Mouse (Mus musculus) limb, embryonic 14.5 days (tissue): Measurements from ENCODE around the gene Edil3. TPM values are rescaled to one million over a fixed set of nuclear protein-coding genes. Genes with fewer than 3 reads are reported as not detected.

Experiments
- ATAC-seq: fragments of 200-750 bp; cut with Nextera tagmentation; 2 replicates; pipeline ENCODE4 v1.8.0; 2017; ENCODE audit warnings: low read depth, moderate number of reproducible peaks, moderate TSS enrichment; ENCODE audit not compliant: low FRiP score
- DNase-seq: peaks from one replicate; pipeline ENCODE4 v3.0.0-alpha.2; 2015; ENCODE audit warnings: low spot score
- H3K27ac ChIP-seq: fragments of 300-500 bp; sonication (generic); replicated peaks from 2 replicates; pipeline ENCODE4 v1.5.1; 2014; ENCODE audit warnings: low read depth, mild to moderate bottlenecking, low read length, moderate library complexity, mixed read lengths
- H3K27me3 ChIP-seq: fragments of 300-500 bp; sonication (generic); 2 replicates; pipeline ENCODE4 v1.6.1; 2014; ENCODE audit warnings: low read length, mixed read lengths; ENCODE audit not compliant: control insufficient read depth, insufficient read depth
- H3K36me3 ChIP-seq: fragments of 300-500 bp; sonication (generic); 2 replicates; pipeline ENCODE4 v1.6.1; 2014; ENCODE audit warnings: mild to moderate bottlenecking, low read length, moderate library complexity, mixed read lengths; ENCODE audit not compliant: control insufficient read depth, insufficient read depth
- H3K4me1 ChIP-seq: fragments of 300-500 bp; sonication (generic); 2 replicates; pipeline ENCODE4 v1.6.1; 2014; ENCODE audit warnings: antibody characterized with exemption, low read length, mixed read lengths; ENCODE audit not compliant: control insufficient read depth, insufficient read depth
- H3K4me2 ChIP-seq: fragments of 300-500 bp; sonication (generic); replicated peaks from 2 replicates; pipeline ENCODE4 v1.6.1; 2014; ENCODE audit warnings: low read depth, mild to moderate bottlenecking, low read length, moderate library complexity; ENCODE audit not compliant: severe bottlenecking
- H3K4me3 ChIP-seq: fragments of 300-500 bp; sonication (generic); replicated peaks from 2 replicates; pipeline ENCODE4 v1.5.1; 2014; ENCODE audit warnings: low read length
- H3K9ac ChIP-seq: fragments of 300-500 bp; sonication (generic); 2 replicates; pipeline ENCODE4 v1.6.1; 2014; ENCODE audit warnings: mild to moderate bottlenecking, low read depth, low read length, moderate library complexity; ENCODE audit not compliant: severe bottlenecking
- H3K9me3 ChIP-seq: fragments of 300-500 bp; sonication (generic); 2 replicates; pipeline ENCODE4 v1.6.1; 2016; ENCODE audit warnings: low read length; ENCODE audit not compliant: control insufficient read depth
- POLR2A ChIP-seq: fragments of 200-500 bp; IDR thresholded peaks from 2 replicates; pipeline ENCODE4 v1.8.0; 2012; ENCODE audit warnings: inconsistent platforms, mild to moderate bottlenecking, moderate library complexity, borderline replicate concordance; ENCODE audit not compliant: insufficient read depth, insufficient read length; ENCODE audit errors: extremely low read depth
- WGBS: fragments of 180-500 bp; shearing (Covaris S2); extraction: QIAGEN DNeasy Blood & Tissue Kit; methylation state at CpG from one replicate; pipeline ENCODE4 v1.1.7; 2014; 5-methylcytosine and 5-hydroxymethylcytosine counted together
- polyA plus RNA-seq, 2 experiments: library from polyadenylated mRNA; depleted of rRNA in 1 of 2; stranded (reverse) in 1 of 2; unstranded in 1 of 2; fragments of >200 nt; fragmentation: Nextera tagmentation in 1 of 2; extraction: Ambion mirVana in 1 of 2; gene quantifications; 2 replicates each; pipeline versions ENCODE4 v1.2.1 to v1.2.3; 2012 to 2014

Edil3 gene
- polyA plus RNA-seq, 2 experiments, result 7.8 to 11.2 TPM

DNA sequence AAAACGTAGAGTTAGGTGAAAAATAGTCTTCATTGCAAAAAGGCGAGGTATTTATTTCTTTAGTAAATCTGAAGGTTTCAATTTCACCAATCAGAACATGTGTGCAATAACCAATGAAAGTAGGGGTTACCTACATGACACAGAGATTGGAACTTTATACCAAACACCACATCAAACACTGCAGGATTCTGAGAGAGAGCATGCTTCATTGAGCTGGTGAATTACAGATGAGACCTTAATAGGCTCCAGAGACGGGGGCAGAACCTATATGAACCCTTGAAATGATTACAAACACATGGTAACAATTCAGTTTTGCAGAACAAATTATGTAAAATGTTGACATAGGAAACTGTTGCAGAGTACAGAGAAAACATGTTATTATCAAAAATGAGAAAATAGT lies 69.5 kb downstream of the Edil3 start:
- Histone ChIP-seq H3K4me1 (no peaks in the 10 kb centered on the region), H3K36me3 (no peaks in the 10 kb centered on the region), H3K4me3 (no peak overlapping the region), H3K9ac (no peak overlapping the region), H3K9me3 (no peaks in the 10 kb centered on the region), H3K27ac (no peak overlapping the region), H3K4me2 (no peak overlapping the region), H3K27me3 (no peaks in the 10 kb centered on the region)
- WGBS, result 49% methylated on average over 3 of the region's 3 CpGs
- DNase-seq, result no peak
- no peak for ATAC-seq
- no peak for TF ChIP-seq POLR2A

DNA sequence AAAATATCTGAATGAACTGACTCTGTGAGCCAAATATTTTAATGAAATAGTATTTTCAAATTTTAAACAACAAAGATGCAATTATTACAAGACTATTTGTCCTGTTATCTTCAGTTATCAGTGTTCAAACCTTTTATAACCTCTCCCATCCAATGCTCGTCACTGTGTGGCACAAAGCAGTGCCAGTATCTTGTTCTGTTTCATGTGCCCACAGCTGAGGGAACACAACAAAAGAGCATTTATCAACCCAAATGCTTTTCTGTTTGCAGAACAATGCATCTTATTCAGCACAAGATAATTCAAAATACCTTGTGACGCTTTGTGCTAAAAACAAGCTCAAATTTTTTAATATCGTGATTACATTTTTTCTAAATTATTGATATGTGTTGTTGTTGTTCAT lies 78.8 kb downstream of the Edil3 start:
- TF ChIP-seq POLR2A, result no peak
- Histone ChIP-seq H3K4me3 (no peak overlapping the region), H3K9ac (no peak overlapping the region), H3K4me2 (no peak overlapping the region), H3K4me1 (no peaks in the 10 kb centered on the region), H3K27ac (no peak overlapping the region), H3K27me3 (no peaks in the 10 kb centered on the region), H3K36me3 (no peaks in the 10 kb centered on the region), H3K9me3 (no peaks in the 10 kb centered on the region)
- WGBS, result 92% methylated on average over 3 of the region's 3 CpGs
- no peak for ATAC-seq
- DNase-seq, result no peak

DNA sequence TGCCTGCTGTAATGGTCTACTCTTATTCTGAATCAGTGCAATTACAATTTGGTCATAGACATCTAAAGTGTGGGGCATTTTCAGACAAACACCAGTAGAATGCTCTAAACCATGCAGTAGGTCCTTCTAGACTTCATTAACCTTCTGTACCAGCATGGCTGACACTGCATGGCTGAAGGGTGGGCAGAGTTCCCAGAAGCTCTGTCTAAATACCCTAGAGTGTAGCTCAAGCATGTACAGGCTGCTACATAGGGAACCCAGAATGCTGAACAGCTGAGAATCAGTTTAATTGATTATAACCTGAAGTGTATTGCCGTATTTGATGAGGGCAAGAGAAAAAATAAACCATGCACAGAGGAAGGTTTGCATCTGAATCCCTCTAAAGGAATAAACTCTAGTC lies 86.1 kb downstream of the Edil3 start:
- H3K9ac ChIP-seq, result no peak overlapping the region
- H3K9me3 ChIP-seq, result no peaks in the 10 kb centered on the region
- ATAC-seq (no peak), DNase-seq (no peak)
- no peaks in the 10 kb centered on the region for H3K27me3 ChIP-seq
- H3K4me3 ChIP-seq, result no peak overlapping the region
- TF ChIP-seq POLR2A, result no peak
- H3K4me2 ChIP-seq, result no peak overlapping the region
- H3K4me1 ChIP-seq, result no peaks in the 10 kb centered on the region
- 87% methylated on average over 1 of the region's 1 CpGs for WGBS
- H3K27ac ChIP-seq, result no peak overlapping the region
- H3K36me3 ChIP-seq, result no peaks in the 10 kb centered on the region

DNA sequence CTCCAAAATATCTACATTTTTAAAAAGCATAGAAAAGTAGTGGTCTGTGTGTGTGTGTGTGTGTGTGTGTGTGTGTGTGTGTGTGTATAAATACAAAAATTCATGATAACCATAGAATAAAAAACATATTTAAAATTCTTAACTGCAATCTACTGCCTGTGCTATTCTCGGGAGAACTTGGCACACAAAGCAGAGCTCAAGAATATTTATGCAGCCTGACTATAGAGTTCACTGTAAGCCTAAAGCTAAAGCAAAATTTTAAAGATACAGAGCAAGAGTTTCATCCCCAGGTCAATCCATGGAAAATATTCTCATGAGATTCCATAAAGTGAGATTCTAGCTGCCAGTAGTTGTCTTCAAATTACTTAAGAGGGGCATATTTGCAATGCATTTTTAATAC lies 86.9 kb downstream of the Edil3 start:
- H3K9ac ChIP-seq, result no peak overlapping the region
- no peak for TF ChIP-seq POLR2A
- no peaks in the 10 kb centered on the region for H3K27me3 ChIP-seq
- ATAC-seq (no peak), DNase-seq (no peak)
- H3K4me3 ChIP-seq, result no peak overlapping the region
- no peaks in the 10 kb centered on the region for H3K4me1 ChIP-seq
- WGBS, result 73% methylated on average over 1 of the region's 1 CpGs
- H3K27ac ChIP-seq, result no peak overlapping the region
- no peak overlapping the region for H3K4me2 ChIP-seq
- H3K36me3 ChIP-seq, result no peaks in the 10 kb centered on the region
- H3K9me3 ChIP-seq, result no peaks in the 10 kb centered on the region

DNA sequence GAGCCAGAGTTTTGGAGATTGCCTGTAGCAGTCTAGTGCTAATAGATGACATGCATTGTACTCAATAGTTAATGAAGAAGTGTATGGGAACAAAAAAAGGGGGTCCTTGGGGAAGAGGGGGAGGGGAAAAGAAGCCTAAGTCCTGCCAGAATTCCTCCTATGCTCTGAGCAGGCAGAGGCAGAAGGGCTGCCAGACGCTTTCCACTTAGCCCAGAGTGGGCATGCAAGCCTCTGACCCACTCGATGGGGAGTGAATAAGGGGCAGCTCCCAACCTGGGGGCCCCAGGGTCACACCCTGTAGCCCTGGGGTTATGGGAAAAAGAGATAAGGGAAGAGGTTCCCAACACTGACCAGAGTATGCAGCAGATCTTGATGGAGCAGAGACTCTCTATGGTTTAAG lies 95.2 kb downstream of the Edil3 start:
- DNase-seq (no peak), ATAC-seq (no peak)
- Histone ChIP-seq H3K27me3 (no peaks in the 10 kb centered on the region), H3K9me3 (no peaks in the 10 kb centered on the region), H3K4me3 (no peak overlapping the region), H3K4me1 (no peaks in the 10 kb centered on the region), H3K4me2 (no peak overlapping the region), H3K27ac (no peak overlapping the region), H3K36me3 (no peaks in the 10 kb centered on the region), H3K9ac (no peak overlapping the region)
- WGBS, result 57% methylated on average over 2 of the region's 2 CpGs
- no peak for TF ChIP-seq POLR2A

DNA sequence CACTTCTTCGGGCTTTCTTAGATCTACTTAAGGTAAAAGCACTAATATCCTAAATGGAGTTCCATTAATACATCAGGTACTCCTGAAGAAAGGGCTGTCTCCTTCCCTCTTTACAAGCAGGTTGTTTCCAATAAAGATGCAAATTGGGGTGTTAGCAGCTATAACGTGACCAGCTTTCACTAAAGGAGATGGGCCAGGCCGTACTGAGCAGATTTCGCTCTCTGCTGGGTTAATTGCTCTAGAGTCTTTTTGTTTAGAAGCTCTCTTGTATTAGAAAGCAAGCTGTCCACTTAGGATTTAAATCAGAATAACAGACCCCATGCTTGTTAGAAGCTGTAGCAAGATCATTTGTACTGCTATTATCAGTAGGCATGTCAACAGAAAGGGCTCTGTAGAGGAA lies 108.4 kb downstream of the Edil3 start:
- no peak overlapping the region for H3K9ac ChIP-seq

More for the DNA sequence above, 108.4 kb downstream of the Edil3 start:
- H3K9me3 ChIP-seq, result no peaks in the 10 kb centered on the region
- no peak for TF ChIP-seq POLR2A
- ATAC-seq (no peak), DNase-seq (no peak)
- H3K4me3 ChIP-seq, result no peak overlapping the region
- no peaks in the 10 kb centered on the region for H3K27me3 ChIP-seq
- no peak overlapping the region for H3K4me2 ChIP-seq
- H3K27ac ChIP-seq, result no peak overlapping the region
- no peaks in the 10 kb centered on the region for H3K36me3 ChIP-seq
- H3K4me1 ChIP-seq, result no peaks in the 10 kb centered on the region
- 54% methylated on average over 4 of the region's 4 CpGs for WGBS
